Mouse (Mus musculus): ENCODE results near the gene Dnajb11.

DNA sequence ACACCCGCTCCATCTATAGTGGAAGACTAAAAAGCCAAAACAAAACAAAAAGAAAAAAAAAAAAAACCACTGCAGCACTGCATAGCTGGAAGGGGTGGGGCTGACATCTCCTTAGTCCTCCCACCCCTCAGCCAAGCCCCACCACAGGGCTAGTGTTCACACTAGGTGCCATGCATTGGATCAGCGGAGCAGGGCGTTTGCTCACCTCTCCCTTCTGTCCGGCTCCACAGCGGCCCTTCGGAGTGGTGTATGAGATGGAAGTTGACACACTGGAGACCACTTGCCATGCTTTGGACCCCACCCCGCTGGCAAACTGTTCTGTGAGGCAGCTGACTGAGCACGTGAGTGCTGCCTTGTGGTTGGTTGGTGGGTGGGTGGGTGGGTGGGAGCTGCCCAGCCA is 36.5 kb downstream of the Dnajb11 start:
- no peak for TF ChIP-seq CTCF (IDR thresholded peaks at IDR 0.05; ENCODE audit: control insufficient read depth, insufficient read depth, insufficient read length)
- no peak for TF ChIP-seq MYOG (IDR thresholded peaks at IDR 0.05; ENCODE audit: control insufficient read depth, extremely low read depth, insufficient read length)
- no peak for TF ChIP-seq MAX (IDR thresholded peaks at IDR 0.05)
